Mouse (Mus musculus) duodenum, adult 2 months (tissue): ENCODE measurements around the gene Thrb. TPM values are rescaled to one million over a fixed set of nuclear protein-coding genes. Genes with fewer than 3 reads are reported as not detected.

Experiments used
- polyA plus RNA-seq: library from polyadenylated mRNA; depleted of rRNA; stranded (reverse); fragments of >200 nt; gene quantifications from 2 replicates; pipeline ENCODE4 v1.2.3, GENCODE M21; 2012; ENCODE audit warnings: low replicate concordance; rRNA removed

Gene Thrb
- polyA plus RNA-seq: 2.4 and 3.6 TPM in 2 replicates

DNA sequence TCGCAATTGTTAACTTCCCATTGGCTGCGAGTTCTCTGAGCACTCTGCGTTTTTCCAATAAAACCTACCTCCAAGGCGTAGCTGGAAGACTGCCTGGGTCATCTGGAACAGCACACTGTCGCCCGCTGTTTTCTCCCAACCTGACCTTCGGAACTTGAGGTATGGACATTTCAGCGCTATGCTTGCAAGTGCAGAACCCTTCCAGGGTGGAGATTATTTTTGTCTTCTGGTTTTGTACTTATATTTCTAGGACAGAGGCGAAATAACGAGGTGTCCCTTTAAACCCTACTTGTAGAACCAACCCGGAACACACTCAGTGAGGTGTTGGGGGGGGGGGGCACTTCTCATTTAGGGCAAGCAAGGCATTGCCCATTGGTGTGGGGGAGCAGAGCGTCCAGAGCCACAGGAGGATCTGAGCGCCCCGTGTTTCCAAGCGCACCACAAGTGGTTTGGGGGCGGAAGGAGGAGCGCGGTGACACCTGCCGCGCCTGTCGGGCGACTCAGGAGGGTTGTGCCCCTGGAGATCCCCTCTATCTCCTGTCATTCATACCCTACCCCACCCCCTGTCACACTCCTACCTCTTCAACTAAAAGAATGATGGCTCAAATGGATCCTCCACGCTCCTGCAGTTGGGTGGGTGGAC is at the start of gene Thrb:
Gene Thrb (plus strand): TSS at position 576 of the 643 bp plus-strand sequence.

